Mouse (Mus musculus): ENCODE results near the gene Snw1. TPM values are rescaled to one million over a fixed set of nuclear protein-coding genes. Genes with fewer than 3 reads are reported as not detected.
A peak's percentile ranks its signal among the peaks of the same experiment; 100 is the strongest.

Snw1 gene
- polyA plus RNA-seq, 1 experiment, result 41.7 TPM

GRCm38 (mm10) chr12:87424516-87424915 is 47.6 kb downstream of the Snw1 start:
- TF ChIP-seq MYOD1 (IDR thresholded peaks at IDR 0.05; ENCODE audit: control insufficient read depth, insufficient read length, low read depth) (no peak), FOSL1 (IDR thresholded peaks at IDR 0.05; ENCODE audit: insufficient read depth, low read length, poor library complexity, severe bottlenecking) (no peak), CEBPB (IDR thresholded peaks at IDR 0.05; ENCODE audit: low read depth) (no peak), MAX (IDR thresholded peaks at IDR 0.05) (no peak), MYOG (IDR thresholded peaks at IDR 0.05; ENCODE audit: control insufficient read depth, extremely low read depth, insufficient read length) (no peak), CTCF (IDR thresholded peaks at IDR 0.05; ENCODE audit: control insufficient read depth, insufficient read depth, insufficient read length) (no peak), USF1 (IDR thresholded peaks at IDR 0.05; ENCODE audit: low read depth) (no peak)
- Histone ChIP-seq H3K27me3 (ENCODE audit: control insufficient read depth, insufficient read depth, insufficient read length) (no peaks in the 10 kb centered on the region), H3ac (ENCODE audit: control insufficient read depth, insufficient read length, low read depth) (no peak overlapping the region), H3K36me3 (ENCODE audit: control insufficient read depth, insufficient read depth) (peaks cover 50% of the 10 kb centered on the region), H3K79me3 (ENCODE audit: low read depth) (no peaks in the 10 kb centered on the region), H3K79me2 (ENCODE audit: control insufficient read depth, insufficient read depth) (no peaks in the 10 kb centered on the region), H3K4me3 (ENCODE audit: insufficient read depth, poor library complexity, severe bottlenecking) (no peak overlapping the region)

- H3K79me2 ChIP-seq (ENCODE audit: control insufficient read depth, insufficient read depth), result no peaks in the 10 kb centered on the region
- H3K4me3 ChIP-seq (ENCODE audit: insufficient read depth, poor library complexity, severe bottlenecking), result no peak overlapping the region
- no peaks in the 10 kb centered on the region for H3K79me3 ChIP-seq (ENCODE audit: low read depth)
- TF ChIP-seq FOSL1 (IDR thresholded peaks at IDR 0.05; ENCODE audit: insufficient read depth, low read length, poor library complexity, severe bottlenecking), result no peak
- no peaks in the 10 kb centered on the region for H3K27me3 ChIP-seq (ENCODE audit: control insufficient read depth, insufficient read depth, insufficient read length)
- peaks cover 42% of the 10 kb centered on the region for H3K36me3 ChIP-seq (ENCODE audit: control insufficient read depth, insufficient read depth)
- no peak overlapping the region for H3ac ChIP-seq (ENCODE audit: control insufficient read depth, insufficient read length, low read depth)
These were observed 48.4 kb downstream of the Snw1 start for GRCm38 (mm10) chr12:87423700-87424099.

GRCm38 (mm10) chr12:87421708-87422507 is 50.2 kb downstream of the Snw1 start:
- H3K36me3 ChIP-seq (ENCODE audit: control insufficient read depth, insufficient read depth), result peaks cover 24% of the 10 kb centered on the region
- no peaks in the 10 kb centered on the region for H3K79me3 ChIP-seq (ENCODE audit: low read depth)
- TF ChIP-seq MYOD1 (IDR thresholded peaks at IDR 0.05; ENCODE audit: control insufficient read depth, insufficient read length, low read depth), result no peak
- no peaks in the 10 kb centered on the region for H3K27me3 ChIP-seq (ENCODE audit: control insufficient read depth, insufficient read depth, insufficient read length)
- H3K79me2 ChIP-seq (ENCODE audit: control insufficient read depth, insufficient read depth), result no peaks in the 10 kb centered on the region
- H3ac ChIP-seq (ENCODE audit: control insufficient read depth, insufficient read length, low read depth), result no peak overlapping the region
- no peak overlapping the region for H3K4me3 ChIP-seq (ENCODE audit: insufficient read depth, poor library complexity, severe bottlenecking)

- no peak overlapping the region for H3K4me3 ChIP-seq (ENCODE audit: insufficient read depth, poor library complexity, severe bottlenecking)
- no peaks in the 10 kb centered on the region for H3K79me2 ChIP-seq (ENCODE audit: control insufficient read depth, insufficient read depth)
- H3K36me3 ChIP-seq (ENCODE audit: control insufficient read depth, insufficient read depth), result peaks cover 7% of the 10 kb centered on the region
- TF ChIP-seq MYOG (IDR thresholded peaks at IDR 0.05; ENCODE audit: control insufficient read depth, extremely low read depth, insufficient read length) (no peak), FOSL1 (IDR thresholded peaks at IDR 0.05; ENCODE audit: insufficient read depth, low read length, poor library complexity, severe bottlenecking) (no peak), MAX (IDR thresholded peaks at IDR 0.05) (no peak), CEBPB (IDR thresholded peaks at IDR 0.05; ENCODE audit: low read depth) (no peak), CTCF (IDR thresholded peaks at IDR 0.05; ENCODE audit: control insufficient read depth, insufficient read depth, insufficient read length) (no peak), MYOD1 (IDR thresholded peaks at IDR 0.05; ENCODE audit: control insufficient read depth, insufficient read length, low read depth) (no peak), USF1 (IDR thresholded peaks at IDR 0.05; ENCODE audit: low read depth) (no peak)
- no peak overlapping the region for H3ac ChIP-seq (ENCODE audit: control insufficient read depth, insufficient read length, low read depth)
- no peaks in the 10 kb centered on the region for H3K79me3 ChIP-seq (ENCODE audit: low read depth)
- H3K27me3 ChIP-seq (ENCODE audit: control insufficient read depth, insufficient read depth, insufficient read length), result no peaks in the 10 kb centered on the region
These were observed 52.0 kb downstream of the Snw1 start for GRCm38 (mm10) chr12:87419974-87420485.

- Histone ChIP-seq H3K79me2 (ENCODE audit: control insufficient read depth, insufficient read depth) (no peaks in the 10 kb centered on the region), H3K4me3 (ENCODE audit: insufficient read depth, poor library complexity, severe bottlenecking) (no peak overlapping the region), H3K79me3 (ENCODE audit: low read depth) (no peaks in the 10 kb centered on the region), H3ac (ENCODE audit: control insufficient read depth, insufficient read length, low read depth) (no peak overlapping the region), H3K36me3 (ENCODE audit: control insufficient read depth, insufficient read depth) (peaks cover 7% of the 10 kb centered on the region), H3K27me3 (ENCODE audit: control insufficient read depth, insufficient read depth, insufficient read length) (no peaks in the 10 kb centered on the region)
- no peak for TF ChIP-seq CTCF (IDR thresholded peaks at IDR 0.05; ENCODE audit: control insufficient read depth, insufficient read depth, insufficient read length)
- TF ChIP-seq CEBPB (IDR thresholded peaks at IDR 0.05; ENCODE audit: low read depth), result no peak
- no peak for TF ChIP-seq USF1 (IDR thresholded peaks at IDR 0.05; ENCODE audit: low read depth)
- no peak for TF ChIP-seq MYOG (IDR thresholded peaks at IDR 0.05; ENCODE audit: control insufficient read depth, extremely low read depth, insufficient read length)
- no peak for TF ChIP-seq MAX (IDR thresholded peaks at IDR 0.05)
- TF ChIP-seq FOSL1 (IDR thresholded peaks at IDR 0.05; ENCODE audit: insufficient read depth, low read length, poor library complexity, severe bottlenecking), result no peak
- TF ChIP-seq MYOD1 (IDR thresholded peaks at IDR 0.05; ENCODE audit: control insufficient read depth, insufficient read length, low read depth), result no peak
These were observed 53.2 kb downstream of the Snw1 start for GRCm38 (mm10) chr12:87418921-87419320.

- Histone ChIP-seq H3K79me2 (ENCODE audit: control insufficient read depth, insufficient read depth) (no peaks in the 10 kb centered on the region), H3K4me3 (ENCODE audit: insufficient read depth, poor library complexity, severe bottlenecking) (no peak overlapping the region), H3K27me3 (ENCODE audit: control insufficient read depth, insufficient read depth, insufficient read length) (no peaks in the 10 kb centered on the region), H3ac (ENCODE audit: control insufficient read depth, insufficient read length, low read depth) (no peak overlapping the region), H3K79me3 (ENCODE audit: low read depth) (no peaks in the 10 kb centered on the region), H3K36me3 (ENCODE audit: control insufficient read depth, insufficient read depth) (no peaks in the 10 kb centered on the region)
- TF ChIP-seq FOSL1 (IDR thresholded peaks at IDR 0.05; ENCODE audit: insufficient read depth, low read length, poor library complexity, severe bottlenecking) (no peak), USF1 (IDR thresholded peaks at IDR 0.05; ENCODE audit: low read depth) (no peak), CTCF (IDR thresholded peaks at IDR 0.05; ENCODE audit: control insufficient read depth, insufficient read depth, insufficient read length) (peak; percentile 60)
These were observed 55.4 kb downstream of the Snw1 start for GRCm38 (mm10) chr12:87416690-87417089.

All from C2C12 (cell line).